Mouse (Mus musculus): Measurements from ENCODE around the gene Itgb2l.
A peak's percentile ranks its signal among the peaks of the same experiment; 100 is the strongest.

The Itgb2l gene

GRCm38 (mm10) chr16:96426671-96427070 lies 16.7 kb downstream of the Itgb2l start:
- DNase-seq (ENCODE audit: low read depth), result no peak

- DNase-seq (ENCODE audit: low read depth), result no peak
These were observed 18.4 kb downstream of the Itgb2l start for GRCm38 (mm10) chr16:96425044-96425443.

GRCm38 (mm10) chr16:96408064-96408465 lies 35.4 kb downstream of the Itgb2l start:
- peak; percentile 45 for DNase-seq (ENCODE audit: low read depth)

- DNase-seq (ENCODE audit: low read depth), result peak; percentile 31
These were observed 37.1 kb downstream of the Itgb2l start for GRCm38 (mm10) chr16:96406312-96406711.

GRCm38 (mm10) chr16:96402294-96402693 lies 41.1 kb downstream of the Itgb2l start:
- no peak for DNase-seq (ENCODE audit: low read depth)

GRCm38 (mm10) chr16:96400046-96400445 lies 43.4 kb downstream of the Itgb2l start:
- DNase-seq (ENCODE audit: low read depth), result no peak

- DNase-seq (ENCODE audit: low read depth), result no peak
These were observed 44.6 kb downstream of the Itgb2l start for GRCm38 (mm10) chr16:96398806-96399205.

GRCm38 (mm10) chr16:96396013-96396650 lies 47.3 kb downstream of the Itgb2l start:
- DNase-seq (ENCODE audit: low read depth), result no peak

GRCm38 (mm10) chr16:96395516-96395915 lies 47.9 kb downstream of the Itgb2l start:
- no peak for DNase-seq (ENCODE audit: low read depth)

GRCm38 (mm10) chr16:96391070-96391469 lies 52.3 kb downstream of the Itgb2l start:
- peak; percentile 30 for DNase-seq (ENCODE audit: low read depth)

- DNase-seq (ENCODE audit: low read depth), result peak; percentile 53
These were observed 54.9 kb downstream of the Itgb2l start for GRCm38 (mm10) chr16:96388481-96388880.

GRCm38 (mm10) chr16:96387685-96388371 lies 55.6 kb downstream of the Itgb2l start:
- DNase-seq (ENCODE audit: low read depth), result no peak

- DNase-seq (ENCODE audit: low read depth), result no peak
These were observed 58.7 kb downstream of the Itgb2l start for GRCm38 (mm10) chr16:96384741-96385140.

GRCm38 (mm10) chr16:96382496-96383181 lies 60.8 kb downstream of the Itgb2l start:
- DNase-seq (ENCODE audit: low read depth), result no peak

- DNase-seq (ENCODE audit: low read depth), result no peak
These were observed 62.0 kb downstream of the Itgb2l start for GRCm38 (mm10) chr16:96381435-96381834.

GRCm38 (mm10) chr16:96378111-96378510 lies 65.3 kb downstream of the Itgb2l start:
- no peak for DNase-seq (ENCODE audit: low read depth)

GRCm38 (mm10) chr16:96376342-96376741 lies 67.1 kb downstream of the Itgb2l start:
- DNase-seq (ENCODE audit: low read depth), result peak; percentile 74

GRCm38 (mm10) chr16:96375538-96375937 lies 67.9 kb downstream of the Itgb2l start:
- DNase-seq (ENCODE audit: low read depth), result no peak

- no peak for DNase-seq (ENCODE audit: low read depth)
These were observed 70.7 kb downstream of the Itgb2l start for GRCm38 (mm10) chr16:96372752-96373118.
